Mouse (Mus musculus) urinary bladder, postnatal 10 days (tissue): ENCODE measurements at regions not wholly inside any gene's neighbourhood (a gene's known extent, or its start where the extent isn't known, plus 50 kb on each side); places are given as distances from the start of the nearest gene placed in this dataset.

Experiments used
- DNase-seq: peaks from one replicate; pipeline ENCODE4 v3.0.0; 2022; ENCODE audit warnings: low spot score

GRCm38 (mm10) chr3:51019650-51020346 is 204.4 kb upstream of the Noct start:
- DNase-seq, result no peak

DNA sequence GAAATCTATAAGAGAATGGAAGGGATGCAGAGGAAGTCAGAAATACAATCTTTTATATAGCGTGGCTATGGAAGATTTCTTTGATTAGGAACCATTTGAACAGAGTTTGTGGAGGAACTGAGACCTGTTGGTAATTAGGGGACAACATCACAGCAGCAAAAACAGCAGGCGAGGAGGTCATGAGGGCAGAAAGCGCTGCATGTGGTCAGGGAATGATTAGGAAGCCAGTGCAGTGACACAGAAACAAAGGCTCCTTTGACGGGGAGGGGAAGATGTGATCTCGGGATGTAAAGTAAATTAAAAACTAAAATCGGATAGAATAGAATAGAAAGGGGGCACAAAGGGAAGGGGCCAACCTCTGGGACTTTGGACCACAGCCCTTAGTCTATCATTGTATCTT is 199.6 kb upstream of the Noct start:
- no peak for DNase-seq

DNA sequence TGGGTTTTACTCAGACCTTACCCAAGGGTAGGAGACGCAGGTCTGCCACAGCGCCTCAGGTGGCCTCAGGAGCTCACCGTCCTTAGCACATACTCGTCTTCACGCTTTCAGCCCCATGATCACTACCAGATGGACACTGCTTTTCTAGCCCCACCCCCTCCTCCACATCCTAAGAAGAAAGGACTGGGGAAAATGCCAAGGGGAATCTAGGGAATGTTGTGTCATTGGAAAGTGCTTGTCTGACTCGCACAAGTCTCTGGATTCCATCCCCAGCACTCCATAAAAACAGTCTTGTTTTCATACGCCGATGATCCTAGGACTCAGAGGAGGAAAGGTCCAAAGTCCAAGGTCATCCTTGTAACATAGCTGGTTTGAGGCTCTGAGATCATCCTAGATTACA is 192.4 kb upstream of the Noct start:
- DNase-seq, result no peak

DNA sequence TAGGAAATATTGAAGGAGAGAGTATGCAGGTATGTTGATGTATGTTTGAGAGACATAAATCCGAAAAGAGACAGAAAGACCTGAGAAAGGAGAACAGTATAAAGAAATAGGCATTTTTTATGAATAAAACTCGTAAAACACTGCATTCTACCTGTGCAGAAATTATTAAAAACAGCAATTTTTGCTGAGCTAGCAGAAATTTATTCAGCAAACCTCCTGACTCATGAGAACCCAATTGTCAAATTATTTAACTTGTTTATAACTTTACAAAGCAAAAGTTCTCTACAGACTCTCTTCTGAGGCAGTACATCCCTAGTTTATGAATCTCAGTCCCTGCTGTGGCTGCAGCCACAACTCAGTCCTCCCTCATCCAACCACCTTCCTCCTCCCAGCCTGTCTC is 191.0 kb upstream of the Noct start:
- no peak for DNase-seq

- DNase-seq, result no peak
These were observed 187.4 kb upstream of the Noct start for GRCm38 (mm10) chr3:51036700-51037306.

- no peak for DNase-seq
These were observed 181.9 kb upstream of the Noct start for GRCm38 (mm10) chr3:51042223-51042846.

- DNase-seq, result no peak
These were observed 175.5 kb upstream of the Noct start for GRCm38 (mm10) chr3:51048739-51049138.

DNA sequence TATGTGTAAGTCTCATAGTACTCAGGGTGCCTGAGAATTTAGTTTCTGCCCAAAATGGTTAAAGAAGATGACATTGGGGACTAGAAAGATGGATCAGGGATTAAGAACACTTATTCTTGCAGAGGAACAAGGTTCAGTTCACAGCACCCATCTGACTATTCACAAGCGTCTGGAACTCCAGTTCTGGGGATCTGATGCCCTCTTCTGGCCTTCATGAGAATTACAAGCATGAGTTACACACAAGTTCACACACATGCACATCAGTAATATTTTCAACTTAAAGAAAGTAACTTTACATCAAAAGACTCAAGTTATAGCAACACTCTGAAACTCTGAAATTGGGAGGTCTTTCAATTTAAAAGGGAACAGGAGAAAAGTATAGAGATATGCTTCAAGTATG is 174.1 kb upstream of the Noct start:
- no peak for DNase-seq

- DNase-seq, result no peak
These were observed 169.2 kb upstream of the Noct start for GRCm38 (mm10) chr3:51055004-51055403.

DNA sequence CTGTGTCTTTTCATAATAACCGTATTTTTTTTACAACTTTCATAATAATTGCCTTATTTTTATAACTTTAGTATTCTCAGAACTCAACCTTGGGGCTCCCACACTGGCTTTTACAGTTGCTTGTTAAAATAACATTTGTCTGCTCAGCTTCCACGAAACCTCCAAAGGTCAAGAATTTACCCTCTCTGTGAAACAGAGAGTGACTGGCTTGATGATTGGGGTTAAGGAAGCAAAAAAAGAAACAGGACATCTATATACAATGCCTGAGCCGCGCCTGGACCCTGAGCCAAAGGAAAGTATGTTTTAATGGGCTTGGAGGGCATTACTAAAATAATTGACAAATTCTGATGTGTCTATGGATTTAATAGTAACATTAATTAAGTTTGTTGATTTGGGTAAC is 160.0 kb upstream of the Noct start:
- no peak for DNase-seq

DNA sequence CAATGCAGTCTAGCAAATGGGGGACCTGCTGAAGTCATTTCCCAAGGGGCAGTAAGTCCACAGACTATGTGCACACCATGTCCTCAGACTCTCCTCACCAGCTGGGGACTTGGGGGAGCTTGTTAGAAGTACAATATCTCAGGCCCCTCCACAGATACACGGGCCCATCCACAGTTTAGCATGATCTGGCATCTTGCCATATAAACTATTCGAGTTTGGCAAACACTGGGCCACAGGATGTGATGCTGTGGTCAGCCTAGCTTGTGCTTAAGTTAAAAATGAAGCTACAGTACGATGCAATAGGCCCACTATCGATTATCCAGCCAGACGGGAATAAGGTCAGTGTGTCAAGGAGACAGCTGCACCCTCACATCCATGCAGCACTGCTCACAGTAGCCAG is 157.9 kb upstream of the Noct start:
- DNase-seq, result no peak

DNA sequence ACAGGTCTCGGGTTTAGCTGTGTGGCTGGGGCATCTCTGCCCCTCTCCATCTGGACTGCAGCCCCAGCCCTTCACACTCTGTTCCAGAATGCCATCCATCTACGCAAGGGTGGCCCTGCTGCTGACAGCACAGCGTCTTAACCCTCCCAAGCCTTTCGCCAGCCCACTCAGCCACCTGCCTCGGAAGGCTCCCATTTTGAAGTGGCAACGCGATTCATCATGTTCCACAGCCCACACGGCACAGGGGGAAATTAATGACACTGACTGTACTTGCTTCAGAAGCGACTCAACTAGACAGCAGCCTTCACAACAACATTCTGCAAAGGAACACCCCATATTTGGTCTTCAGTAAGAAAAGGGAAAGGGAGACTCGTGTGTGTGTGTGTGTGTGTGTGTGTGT is 151.8 kb upstream of the Noct start:
- DNase-seq, result no peak

- no peak for DNase-seq
These were observed 151.1 kb upstream of the Noct start for GRCm38 (mm10) chr3:51073003-51073679.

- no peak for DNase-seq
These were observed 150.4 kb upstream of the Noct start for GRCm38 (mm10) chr3:51073743-51074319.

GRCm38 (mm10) chr3:51075219-51075920 is 148.9 kb upstream of the Noct start:
- no peak for DNase-seq

DNA sequence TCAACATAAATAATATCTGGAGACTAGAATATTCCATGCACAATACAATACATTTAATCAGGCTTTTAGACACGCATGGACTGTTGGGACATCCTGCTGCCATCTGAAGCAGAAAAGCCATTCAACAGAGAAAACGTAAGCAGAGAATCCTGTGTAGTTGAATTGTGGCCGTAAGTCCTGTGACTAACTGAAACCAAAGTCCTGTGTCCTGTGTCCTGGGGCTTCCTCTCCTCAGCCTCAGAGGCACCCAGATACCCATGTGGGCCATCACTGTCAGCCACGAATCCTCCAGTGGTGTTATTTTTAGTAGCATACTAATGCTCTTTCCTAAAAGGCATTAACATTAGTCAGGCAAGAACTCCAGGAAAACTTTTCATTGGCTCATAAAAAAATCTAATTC is 145.8 kb upstream of the Noct start:
- DNase-seq, result no peak

DNA sequence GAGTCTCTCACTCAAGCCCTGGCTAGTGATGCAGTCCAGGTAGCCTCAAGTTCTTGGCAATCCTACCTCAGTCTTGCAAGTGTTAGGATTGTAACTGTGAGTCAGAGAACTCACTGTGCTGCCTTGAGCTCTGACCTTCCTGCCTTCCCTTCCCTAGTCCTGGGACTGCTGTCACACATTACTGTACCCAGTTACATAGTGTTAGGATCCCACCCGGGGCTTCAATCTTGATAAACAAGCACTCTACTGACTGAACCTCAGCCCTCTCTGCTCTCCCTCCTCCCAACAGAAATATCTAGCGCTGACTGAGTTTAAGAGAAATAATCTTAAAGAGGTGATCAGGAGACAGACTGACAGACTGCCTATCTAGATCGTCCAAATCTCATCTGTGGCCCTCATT is 143.8 kb upstream of the Noct start:
- no peak for DNase-seq

GRCm38 (mm10) chr3:51080855-51081254 is 143.4 kb upstream of the Noct start:
- DNase-seq, result no peak

DNA sequence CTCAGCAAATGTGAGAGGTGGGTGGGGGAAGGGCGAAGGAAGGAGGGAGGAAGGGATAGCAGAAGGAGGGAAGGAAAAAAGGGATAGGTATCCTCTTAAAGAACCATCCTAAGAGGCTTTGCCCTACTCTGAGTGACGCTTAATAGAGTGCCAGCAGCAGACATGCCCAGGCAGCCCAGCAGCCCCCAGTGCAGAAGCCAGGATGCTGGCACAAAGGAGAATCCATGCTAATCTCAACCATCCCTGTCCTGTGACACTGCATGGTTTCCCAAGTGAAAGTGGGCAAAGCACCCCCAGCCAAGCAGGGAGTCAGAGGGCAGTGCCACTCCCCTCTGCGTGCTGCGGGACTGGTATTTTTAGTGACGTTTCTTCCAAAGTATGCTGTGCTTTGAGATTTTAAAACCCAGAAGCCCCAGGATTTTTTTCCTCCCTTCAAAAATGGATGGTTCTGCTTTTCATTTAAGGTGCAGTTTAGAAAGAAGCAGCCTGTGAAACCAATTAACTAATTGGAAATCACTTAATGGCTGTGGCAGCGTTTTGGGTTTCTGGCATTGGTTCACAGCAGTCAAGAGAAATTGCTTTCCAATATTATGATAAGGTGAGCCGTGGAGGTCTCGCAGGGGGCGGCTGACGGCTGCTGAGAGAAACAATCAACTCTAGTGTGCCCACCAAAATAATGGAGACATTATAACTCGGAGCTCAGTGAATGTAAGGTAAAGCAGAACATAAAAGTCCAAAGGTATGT is 141.2 kb upstream of the Noct start:
- DNase-seq, result no peak

GRCm38 (mm10) chr3:51083583-51083982 is 140.7 kb upstream of the Noct start:
- DNase-seq, result no peak

- no peak for DNase-seq
These were observed 137.8 kb upstream of the Noct start for GRCm38 (mm10) chr3:51086441-51086849.
